Mouse (Mus musculus): Measurements from ENCODE around the gene Lenep. TPM values are rescaled to one million over a fixed set of nuclear protein-coding genes. Genes with fewer than 3 reads are reported as not detected.
A peak's percentile ranks its signal among the peaks of the same experiment; 100 is the strongest.
"Not testable (repeated sequence)": the region's sequence is repeated elsewhere in the genome, so short reads cannot be mapped to it uniquely, and the experiment has no call there.

Lenep gene
- polyA plus RNA-seq, 1 experiment from 2014 or later, result 0.33 TPM

- peak; percentile 83 for DNase-seq
- Histone ChIP-seq H3K27me3 (ENCODE audit: insufficient read depth, low read length) (no peaks in the 10 kb centered on the region), H3K9ac (peak within 1 kb of the TSS; percentile 53), H3K4me2 (peak within 1 kb of the TSS; percentile 73), H3K4me1 (ENCODE audit: insufficient read depth) (peaks cover 9% of the 10 kb centered on the region; the same call in 1 of the 2 replicates), H3K36me3 (ENCODE audit: insufficient read depth) (peaks cover 28% of the 10 kb centered on the region), H3K27ac (ENCODE audit: low read depth) (peak within 1 kb of the TSS; percentile 65), H3K4me3 (ENCODE audit: low read depth, low read length) (peak within 1 kb of the TSS; percentile 46), H3K9me3 (ENCODE audit: low read depth, low read length) (no peaks in the 10 kb centered on the region)
- peak; percentile 80 for ATAC-seq (ENCODE audit: insufficient read depth)
- TF ChIP-seq CTCF (IDR thresholded peaks at IDR 0.05; ENCODE audit: low read depth), result no peak
- 4% methylated on average over 16 of the region's 16 CpGs for WGBS
Observed at GRCm38 (mm10) chr3:89436176-89437113, 33.9 kb upstream of the Lenep start, which contains the start of gene Pbxip1. Gene Pbxip1 (plus strand): TSS chr3:89436706.

- Histone ChIP-seq H3K27me3 (ENCODE audit: insufficient read depth, low read length) (no peaks in the 10 kb centered on the region), H3K36me3 (ENCODE audit: insufficient read depth) (peaks cover 28% of the 10 kb centered on the region), H3K4me1 (ENCODE audit: insufficient read depth) (peaks cover 13% of the 10 kb centered on the region; the same call in 1 of the 2 replicates), H3K9ac (no peak overlapping the region), H3K27ac (ENCODE audit: low read depth) (no peak overlapping the region), H3K4me2 (no peak overlapping the region), H3K4me3 (ENCODE audit: low read depth, low read length) (no peak overlapping the region), H3K9me3 (ENCODE audit: low read depth, low read length) (no peaks in the 10 kb centered on the region)
- DNase-seq (no peak), ATAC-seq (ENCODE audit: insufficient read depth) (no peak)
- no peak for TF ChIP-seq CTCF (IDR thresholded peaks at IDR 0.05; ENCODE audit: low read depth)
- 74% methylated on average over 7 of the region's 7 CpGs for WGBS
Observed at GRCm38 (mm10) chr3:89435041-89435440, 32.4 kb upstream of the Lenep start.

- no peak overlapping the region for H3K27ac ChIP-seq (ENCODE audit: low read depth)
- H3K9ac ChIP-seq, result no peak overlapping the region
- WGBS, result 80% methylated on average over 11 of the region's 11 CpGs
- peaks cover 28% of the 10 kb centered on the region for H3K36me3 ChIP-seq (ENCODE audit: insufficient read depth)
- H3K9me3 ChIP-seq (ENCODE audit: low read depth, low read length), result no peaks in the 10 kb centered on the region
- TF ChIP-seq CTCF (IDR thresholded peaks at IDR 0.05; ENCODE audit: low read depth), result no peak
- no peak overlapping the region for H3K4me2 ChIP-seq
- H3K27me3 ChIP-seq (ENCODE audit: insufficient read depth, low read length), result no peaks in the 10 kb centered on the region
- no peak for ATAC-seq (ENCODE audit: insufficient read depth)
- H3K4me1 ChIP-seq (ENCODE audit: insufficient read depth), result peaks cover 13% of the 10 kb centered on the region; the same call in 1 of the 2 replicates
- H3K4me3 ChIP-seq (ENCODE audit: low read depth, low read length), result no peak overlapping the region
- DNase-seq, result no peak
Observed at GRCm38 (mm10) chr3:89434532-89434931, 31.9 kb upstream of the Lenep start.

- Histone ChIP-seq H3K4me1 (ENCODE audit: insufficient read depth) (peaks cover 13% of the 10 kb centered on the region; the same call in 1 of the 2 replicates), H3K27me3 (ENCODE audit: insufficient read depth, low read length) (no peaks in the 10 kb centered on the region), H3K9me3 (ENCODE audit: low read depth, low read length) (no peaks in the 10 kb centered on the region), H3K9ac (no peak overlapping the region), H3K36me3 (ENCODE audit: insufficient read depth) (peaks cover 35% of the 10 kb centered on the region), H3K4me3 (ENCODE audit: low read depth, low read length) (no peak overlapping the region), H3K27ac (ENCODE audit: low read depth) (no peak overlapping the region), H3K4me2 (no peak overlapping the region)
- 81% methylated on average over 8 of the region's 8 CpGs for WGBS
- ATAC-seq (ENCODE audit: insufficient read depth) (no peak), DNase-seq (no peak)
- TF ChIP-seq CTCF (IDR thresholded peaks at IDR 0.05; ENCODE audit: low read depth), result no peak
Observed at GRCm38 (mm10) chr3:89432606-89433005, 30.0 kb upstream of the Lenep start.

- H3K9me3 ChIP-seq (ENCODE audit: low read depth, low read length), result no peaks in the 10 kb centered on the region
- peaks cover 8% of the 10 kb centered on the region; the same call in 1 of the 2 replicates for H3K4me1 ChIP-seq (ENCODE audit: insufficient read depth)
- peak within 1 kb of the TSS; percentile 82 for H3K4me2 ChIP-seq
- H3K27me3 ChIP-seq (ENCODE audit: insufficient read depth, low read length), result no peaks in the 10 kb centered on the region
- peaks cover 56% of the 10 kb centered on the region for H3K36me3 ChIP-seq (ENCODE audit: insufficient read depth)
- ATAC-seq (ENCODE audit: insufficient read depth) (peak; percentile 98), DNase-seq (peak; percentile 98)
- TF ChIP-seq CTCF (IDR thresholded peaks at IDR 0.05; ENCODE audit: low read depth), result no peak
- 2% methylated on average over 68 of the region's 68 CpGs for WGBS
- peak within 1 kb of the TSS; percentile 91 for H3K27ac ChIP-seq (ENCODE audit: low read depth)
- H3K4me3 ChIP-seq (ENCODE audit: low read depth, low read length), result peak within 1 kb of the TSS; percentile 92
- H3K9ac ChIP-seq, result peak within 1 kb of the TSS; percentile 90
Observed at GRCm38 (mm10) chr3:89430171-89431159, 27.9 kb upstream of the Lenep start, which contains the start of gene Pygo2. Gene Pygo2 (plus strand): TSS chr3:89430214.

GRCm38 (mm10) chr3:89429021-89429420 is 26.4 kb upstream of the Lenep start:
- H3K27ac ChIP-seq (ENCODE audit: low read depth); H3K4me1 ChIP-seq (ENCODE audit: insufficient read depth); H3K9ac ChIP-seq; H3K4me2 ChIP-seq; ATAC-seq (ENCODE audit: insufficient read depth); H3K27me3 ChIP-seq (ENCODE audit: insufficient read depth, low read length); H3K4me3 ChIP-seq (ENCODE audit: low read depth, low read length); DNase-seq; H3K9me3 ChIP-seq (ENCODE audit: low read depth, low read length): not testable (repeated sequence)
- H3K36me3 ChIP-seq (ENCODE audit: insufficient read depth), result peaks cover 62% of the 10 kb centered on the region
- WGBS, result 85% methylated on average over 6 of the region's 7 CpGs

Measured in lung, embryonic 14.5 days (tissue).